Mouse (Mus musculus) adrenal gland, adult 8-10 months (tissue): Measurements from ENCODE around the gene Nhlrc2. TPM values are rescaled to one million over a fixed set of nuclear protein-coding genes. Genes with fewer than 3 reads are reported as not detected.
"Not testable (repeated sequence)": the region's sequence is repeated elsewhere in the genome, so short reads cannot be mapped to it uniquely, and the experiment has no call there.

Experiments
- DNase-seq: peaks from one replicate; pipeline ENCODE4 v3.0.0; 2022
- total RNA-seq, 4 experiments: library from RNA; stranded (reverse); gene quantifications; 2 replicates each; pipeline ENCODE4 v1.2.4; 2022

Nhlrc2 gene
- 10 to 100 TPM; 16.6 to 27.2 (median 23.2) TPM for total RNA-seq

GRCm38 (mm10) chr19:56548230-56549032, at the start of gene Nhlrc2:
Gene Nhlrc2 (plus strand): TSS chr19:56548261.
- peak; percentile 84 for DNase-seq

GRCm38 (mm10) chr19:56503069-56503468, 45.0 kb upstream of the Nhlrc2 start:
- not testable (repeated sequence) for DNase-seq

GRCm38 (mm10) chr19:56503525-56503924, 44.5 kb upstream of the Nhlrc2 start:
- not testable (repeated sequence) for DNase-seq

- not testable (repeated sequence) for DNase-seq
Observed at GRCm38 (mm10) chr19:56511207-56511606, 36.9 kb upstream of the Nhlrc2 start.

- DNase-seq = not testable (repeated sequence)
Observed at GRCm38 (mm10) chr19:56513527-56513926, 34.5 kb upstream of the Nhlrc2 start.

GRCm38 (mm10) chr19:56519408-56519807, 28.7 kb upstream of the Nhlrc2 start:
- DNase-seq = not testable (repeated sequence)

GRCm38 (mm10) chr19:56530529-56530928, 17.5 kb upstream of the Nhlrc2 start:
- DNase-seq = not testable (repeated sequence)

- no peak for DNase-seq
Observed at GRCm38 (mm10) chr19:56531251-56531650, 16.8 kb upstream of the Nhlrc2 start.

GRCm38 (mm10) chr19:56533291-56534071, 14.6 kb upstream of the Nhlrc2 start:
- DNase-seq = no peak

- DNase-seq = no peak
Observed at GRCm38 (mm10) chr19:56534337-56534736, 13.7 kb upstream of the Nhlrc2 start.

- DNase-seq = no peak
Observed at GRCm38 (mm10) chr19:56535064-56535463, 13.0 kb upstream of the Nhlrc2 start.

- DNase-seq = no peak
Observed at GRCm38 (mm10) chr19:56535765-56536164, 12.3 kb upstream of the Nhlrc2 start.

- DNase-seq = no peak
Observed at GRCm38 (mm10) chr19:56543320-56543719, 4.7 kb upstream of the Nhlrc2 start.

GRCm38 (mm10) chr19:56544681-56545388, 3.2 kb upstream of the Nhlrc2 start:
- DNase-seq = no peak

GRCm38 (mm10) chr19:56546031-56546430, 2.0 kb upstream of the Nhlrc2 start:
- no peak for DNase-seq

- peak; percentile 54 for DNase-seq
Observed at GRCm38 (mm10) chr19:56547456-56548229, 418 bp upstream of the Nhlrc2 start, which contains the start of gene Dclre1a. Gene Dclre1a (minus strand): TSS chr19:56548222.

GRCm38 (mm10) chr19:56549033-56549680, 1.1 kb downstream of the Nhlrc2 start:
- no peak for DNase-seq

- DNase-seq = no peak
Observed at GRCm38 (mm10) chr19:56553177-56553576, 5.1 kb downstream of the Nhlrc2 start.

GRCm38 (mm10) chr19:56555972-56556371, 7.9 kb downstream of the Nhlrc2 start:
- peak; percentile 69 for DNase-seq

GRCm38 (mm10) chr19:56562433-56563138, 14.5 kb downstream of the Nhlrc2 start:
- no peak for DNase-seq

GRCm38 (mm10) chr19:56563469-56563868, 15.4 kb downstream of the Nhlrc2 start:
- no peak for DNase-seq
